Mouse (Mus musculus) embryonic facial prominence, embryonic 12.5 days (tissue): ENCODE results near the gene Sema4a. TPM values are rescaled to one million over a fixed set of nuclear protein-coding genes. Genes with fewer than 3 reads are reported as not detected.

ENCODE experiments used
- ATAC-seq: fragments of 200-750 bp; cut with Nextera tagmentation; 2 replicates; pipeline ENCODE4 v1.8.0; 2017; ENCODE audit not compliant: insufficient number of reproducible peaks, insufficient read depth, low FRiP score, low TSS enrichment
- H3K27ac ChIP-seq: fragments of 300-500 bp; sonication (generic); 2 replicates; pipeline ENCODE4 v1.5.1; 2016; ENCODE audit warnings: mild to moderate bottlenecking
- H3K27me3 ChIP-seq: fragments of 300-500 bp; sonication (generic); 2 replicates; pipeline ENCODE4 v1.6.1; 2016; ENCODE audit warnings: mild to moderate bottlenecking, moderate library complexity
- H3K36me3 ChIP-seq: fragments of 300-500 bp; sonication (generic); 2 replicates; pipeline ENCODE4 v1.6.1; 2016; ENCODE audit warnings: mild to moderate bottlenecking
- H3K4me1 ChIP-seq: fragments of 300-500 bp; sonication (generic); 2 replicates; pipeline ENCODE4 v1.6.1; 2016
- H3K4me2 ChIP-seq: fragments of 300-500 bp; sonication (generic); replicated peaks from 2 replicates; pipeline ENCODE4 v1.6.1; 2016; ENCODE audit warnings: mild to moderate bottlenecking, moderate library complexity
- H3K4me3 ChIP-seq: fragments of 300-500 bp; sonication (generic); 2 replicates; pipeline ENCODE4 v1.5.1; 2016; ENCODE audit warnings: mild to moderate bottlenecking
- H3K9ac ChIP-seq: fragments of 300-500 bp; sonication (generic); 2 replicates; pipeline ENCODE4 v1.6.1; 2016; ENCODE audit warnings: mild to moderate bottlenecking, moderate library complexity
- H3K9me3 ChIP-seq: fragments of 300-500 bp; sonication (generic); 2 replicates; pipeline ENCODE4 v1.6.1; 2016; ENCODE audit warnings: mild to moderate bottlenecking, moderate library complexity
- WGBS: fragments of 180-500 bp; shearing (Covaris S2); methylation state at CpG from one replicate; pipeline ENCODE4 v1.1.7; 2016; 5-methylcytosine and 5-hydroxymethylcytosine counted together
- polyA plus RNA-seq: library from polyadenylated mRNA; unstranded; fragments of >200 nt; fragmentation: Nextera tagmentation; extraction: Ambion mirVana; gene quantifications from 2 replicates; pipeline ENCODE4 v1.2.1, GENCODE M21; 2016

Sema4a gene
- polyA plus RNA-seq, 1 experiment from 2014 or later, result 9.0 TPM

- peaks cover 11% of the 10 kb centered on the region for H3K4me1 ChIP-seq
- no peak overlapping the region for H3K27ac ChIP-seq
- no peak overlapping the region for H3K9ac ChIP-seq
- H3K36me3 ChIP-seq, result peaks cover 40% of the 10 kb centered on the region
- ATAC-seq, result no peak
- H3K9me3 ChIP-seq, result no peaks in the 10 kb centered on the region
- H3K27me3 ChIP-seq, result no peaks in the 10 kb centered on the region
- 45% methylated on average over 9 of the region's 9 CpGs for WGBS
- H3K4me3 ChIP-seq, result no peak overlapping the region
- H3K4me2 ChIP-seq, result no peak overlapping the region
Measured at GRCm38 (mm10) chr3:88422020-88422720, 38.8 kb downstream of the Sema4a start.

GRCm38 (mm10) chr3:88420771-88421170, 40.2 kb downstream of the Sema4a start:
- Histone ChIP-seq H3K27ac (no peak overlapping the region), H3K36me3 (peaks cover 52% of the 10 kb centered on the region), H3K4me3 (no peak overlapping the region), H3K9me3 (no peaks in the 10 kb centered on the region), H3K4me1 (peaks cover 11% of the 10 kb centered on the region), H3K27me3 (no peaks in the 10 kb centered on the region), H3K4me2 (no peak overlapping the region), H3K9ac (no peak overlapping the region)
- no peak for ATAC-seq
- WGBS, result 91% methylated on average over 19 of the region's 19 CpGs

GRCm38 (mm10) chr3:88418016-88418415, 43.0 kb downstream of the Sema4a start:
- WGBS, result 83% methylated on average over 6 of the region's 6 CpGs
- Histone ChIP-seq H3K36me3 (peaks cover 78% of the 10 kb centered on the region), H3K4me2 (no peak overlapping the region), H3K9me3 (no peaks in the 10 kb centered on the region), H3K4me3 (no peak overlapping the region), H3K4me1 (no peaks in the 10 kb centered on the region; the same call in 1 of the 2 replicates), H3K9ac (no peak overlapping the region), H3K27me3 (no peaks in the 10 kb centered on the region), H3K27ac (no peak overlapping the region)
- no peak for ATAC-seq

GRCm38 (mm10) chr3:88415668-88416067, 45.3 kb downstream of the Sema4a start:
- no peaks in the 10 kb centered on the region for H3K27me3 ChIP-seq
- no peak overlapping the region for H3K4me2 ChIP-seq
- H3K36me3 ChIP-seq, result peaks cover 86% of the 10 kb centered on the region
- WGBS, result 83% methylated on average over 4 of the region's 4 CpGs
- ATAC-seq, result no peak
- no peak overlapping the region for H3K4me3 ChIP-seq
- H3K27ac ChIP-seq, result no peak overlapping the region
- H3K9ac ChIP-seq, result no peak overlapping the region
- no peaks in the 10 kb centered on the region for H3K9me3 ChIP-seq
- H3K4me1 ChIP-seq, result no peaks in the 10 kb centered on the region

GRCm38 (mm10) chr3:88412636-88413035, 48.3 kb downstream of the Sema4a start:
- Histone ChIP-seq H3K36me3 (peaks cover 56% of the 10 kb centered on the region), H3K9ac (no peak overlapping the region), H3K4me1 (peaks cover 11% of the 10 kb centered on the region), H3K9me3 (no peaks in the 10 kb centered on the region), H3K27ac (no peak overlapping the region), H3K4me2 (no peak overlapping the region), H3K4me3 (no peak overlapping the region), H3K27me3 (no peaks in the 10 kb centered on the region)
- WGBS, result 89% methylated on average over 11 of the region's 11 CpGs
- ATAC-seq, result no peak

- Histone ChIP-seq H3K4me3 (no peak overlapping the region), H3K4me1 (peaks cover 11% of the 10 kb centered on the region), H3K27me3 (no peaks in the 10 kb centered on the region), H3K9me3 (no peaks in the 10 kb centered on the region), H3K27ac (no peak overlapping the region), H3K36me3 (peaks cover 51% of the 10 kb centered on the region), H3K9ac (no peak overlapping the region), H3K4me2 (no peak overlapping the region)
- WGBS, result 86% methylated on average over 4 of the region's 4 CpGs
- no peak for ATAC-seq
Measured at GRCm38 (mm10) chr3:88411681-88412080, 49.3 kb downstream of the Sema4a start.

GRCm38 (mm10) chr3:88410645-88411031, 50.3 kb downstream of the Sema4a start:
- Histone ChIP-seq H3K27me3 (no peaks in the 10 kb centered on the region), H3K4me2 (peak overlapping the region; percentile 66), H3K9ac (peak overlapping the region; percentile 89; the same call in 1 of the 2 replicates), H3K27ac (peak overlapping the region; percentile 94; the same call in 1 of the 2 replicates), H3K4me1 (peaks cover 11% of the 10 kb centered on the region), H3K9me3 (no peaks in the 10 kb centered on the region), H3K4me3 (peak overlapping the region; percentile 62), H3K36me3 (peaks cover 40% of the 10 kb centered on the region)
- 30% methylated on average over 7 of the region's 7 CpGs for WGBS
- no peak for ATAC-seq

- Histone ChIP-seq H3K9me3 (no peaks in the 10 kb centered on the region), H3K4me1 (peaks cover 11% of the 10 kb centered on the region), H3K27me3 (no peaks in the 10 kb centered on the region), H3K27ac (peak within 1 kb of the TSS; percentile 94), H3K9ac (peak within 1 kb of the TSS; percentile 89), H3K4me2 (peak within 1 kb of the TSS; percentile 66), H3K4me3 (peak within 1 kb of the TSS; percentile 62), H3K36me3 (peaks cover 34% of the 10 kb centered on the region)
- under 1% methylated on average over 54 of the region's 54 CpGs for WGBS
- peak; percentile 86 for ATAC-seq
Measured at GRCm38 (mm10) chr3:88409741-88410644, 51.0 kb downstream of the Sema4a start, which contains the start of gene Pmf1. Pmf1 (minus strand) TSS chr3:88410331.

- no peaks in the 10 kb centered on the region for H3K27me3 ChIP-seq
- no peaks in the 10 kb centered on the region for H3K9me3 ChIP-seq
- 69% methylated on average over 5 of the region's 5 CpGs for WGBS
- peak overlapping the region; percentile 62 for H3K4me3 ChIP-seq
- H3K9ac ChIP-seq, result peak overlapping the region; percentile 89
- H3K27ac ChIP-seq, result no peak overlapping the region
- peaks cover 26% of the 10 kb centered on the region for H3K36me3 ChIP-seq
- no peak for ATAC-seq
- peak overlapping the region; percentile 66 for H3K4me2 ChIP-seq
- peaks cover 11% of the 10 kb centered on the region for H3K4me1 ChIP-seq
Measured at GRCm38 (mm10) chr3:88408953-88409352, 52.0 kb downstream of the Sema4a start.

- H3K4me3 ChIP-seq, result no peak overlapping the region
- no peak overlapping the region for H3K9ac ChIP-seq
Measured at GRCm38 (mm10) chr3:88407529-88407928, 53.5 kb downstream of the Sema4a start.

GRCm38 (mm10) chr3:88407090-88407489, 53.9 kb downstream of the Sema4a start:
- WGBS, result 0% methylated on average over 2 of the region's 2 CpGs
- Histone ChIP-seq H3K36me3 (peaks cover 17% of the 10 kb centered on the region), H3K4me2 (no peak overlapping the region), H3K9me3 (no peaks in the 10 kb centered on the region), H3K27ac (no peak overlapping the region), H3K9ac (no peak overlapping the region), H3K4me1 (peaks cover 11% of the 10 kb centered on the region), H3K27me3 (no peaks in the 10 kb centered on the region), H3K4me3 (no peak overlapping the region)
- no peak for ATAC-seq

More at GRCm38 (mm10) chr3:88407529-88407928, 53.5 kb downstream of the Sema4a start:
- WGBS, result 48% methylated on average over 7 of the region's 7 CpGs
- no peak for ATAC-seq
- H3K27ac ChIP-seq, result no peak overlapping the region
- H3K4me1 ChIP-seq, result peaks cover 11% of the 10 kb centered on the region
- no peaks in the 10 kb centered on the region for H3K9me3 ChIP-seq
- H3K27me3 ChIP-seq, result no peaks in the 10 kb centered on the region
- no peak overlapping the region for H3K4me2 ChIP-seq
- H3K36me3 ChIP-seq, result peaks cover 21% of the 10 kb centered on the region
